Mouse (Mus musculus) ovary, postnatal 10 days (tissue): ENCODE data around the gene Sipa1l3.

Experiments used
- DNase-seq: peaks from one replicate; pipeline ENCODE4 v3.0.0; 2022; ENCODE audit warnings: low spot score

The Sipa1l3 gene

GRCm38 (mm10) chr7:29280801-29281200 is 237.6 kb downstream of the Sipa1l3 start:
- DNase-seq, result no peak

GRCm38 (mm10) chr7:29279924-29280323 is 238.5 kb downstream of the Sipa1l3 start:
- no peak for DNase-seq

GRCm38 (mm10) chr7:29279261-29279660 is 239.2 kb downstream of the Sipa1l3 start:
- no peak for DNase-seq

GRCm38 (mm10) chr7:29277510-29277909 is 240.9 kb downstream of the Sipa1l3 start:
- no peak for DNase-seq

GRCm38 (mm10) chr7:29276715-29277114 is 241.7 kb downstream of the Sipa1l3 start:
- DNase-seq, result no peak

- DNase-seq, result no peak
Observed at GRCm38 (mm10) chr7:29271687-29272465, 246.6 kb downstream of the Sipa1l3 start.

GRCm38 (mm10) chr7:29270445-29270844 is 248.0 kb downstream of the Sipa1l3 start:
- DNase-seq, result no peak
